Mouse (Mus musculus) cortical plate, adult 2 months (tissue): Measurements from ENCODE around the gene Copa.

Source experiments
- CTCF ChIP-seq: fragments of 200-500 bp; IDR thresholded peaks from 2 replicates; pipeline ENCODE4 v1.5.1; 2011; ENCODE audit warnings: mild to moderate bottlenecking, control low read depth, low read length; ENCODE audit not compliant: insufficient read depth; ENCODE audit errors: extremely low read depth
- POLR2A ChIP-seq: fragments of 200-500 bp; IDR thresholded peaks from 2 replicates; pipeline ENCODE4 v1.6.1; 2011; ENCODE audit warnings: mild to moderate bottlenecking, low read length, control low read depth; ENCODE audit not compliant: insufficient read depth; ENCODE audit errors: extremely low read depth

GRCm38 (mm10) chr1:172057491-172057921 is 24.8 kb upstream of the Copa start, which contains the start of gene Nhlh1:
- TF ChIP-seq POLR2A (no peak), CTCF (no peak)
